Mouse (Mus musculus): ENCODE measurements around the gene Nod1.

Gene Nod1

DNA sequence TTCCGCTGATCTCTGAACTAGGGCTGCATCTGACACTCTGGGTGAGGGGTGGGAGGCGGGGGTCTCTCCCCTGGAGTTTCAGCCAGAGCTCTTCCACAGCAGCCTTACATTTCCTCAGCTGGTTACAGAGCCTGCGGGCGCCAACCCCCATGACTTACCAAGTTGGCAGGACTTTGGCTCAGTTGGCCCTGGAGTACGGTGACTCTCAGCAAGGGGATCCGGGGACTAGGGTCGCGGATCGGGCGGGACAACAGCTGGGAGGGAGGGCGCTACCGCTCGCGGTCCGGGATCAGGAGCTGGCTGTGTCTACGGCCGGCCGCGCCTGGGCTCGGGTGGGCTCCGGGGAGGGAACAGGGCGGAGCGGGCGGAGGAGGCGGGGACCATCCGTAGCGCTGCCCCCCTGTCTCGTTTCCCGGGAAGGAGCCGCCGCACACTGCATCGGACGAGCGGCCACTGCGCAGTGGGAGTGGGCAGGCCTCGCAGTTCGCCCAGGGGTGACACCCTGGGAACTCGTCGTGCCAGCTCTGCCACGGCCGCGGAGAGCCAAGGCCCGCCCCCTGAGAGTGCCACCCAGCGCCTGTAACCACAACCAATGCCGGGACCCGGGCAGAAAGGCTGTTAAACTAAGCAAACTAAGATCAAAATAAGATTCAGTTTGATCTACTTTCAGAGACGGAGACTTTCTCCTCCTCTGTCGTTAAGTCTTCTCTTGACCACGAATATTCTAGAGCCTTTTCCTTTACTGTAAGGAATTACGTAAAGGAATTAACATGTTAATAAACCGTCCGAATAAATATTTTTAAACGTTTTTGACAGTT, at the start of gene Nod1:
Gene Nod1 (minus strand): TSS at position 502 of the 818 bp plus-strand sequence.
- peak; percentile 67 to 75 for DNase-seq (ENCODE audit: low spot score in 2 of 2)

DNA sequence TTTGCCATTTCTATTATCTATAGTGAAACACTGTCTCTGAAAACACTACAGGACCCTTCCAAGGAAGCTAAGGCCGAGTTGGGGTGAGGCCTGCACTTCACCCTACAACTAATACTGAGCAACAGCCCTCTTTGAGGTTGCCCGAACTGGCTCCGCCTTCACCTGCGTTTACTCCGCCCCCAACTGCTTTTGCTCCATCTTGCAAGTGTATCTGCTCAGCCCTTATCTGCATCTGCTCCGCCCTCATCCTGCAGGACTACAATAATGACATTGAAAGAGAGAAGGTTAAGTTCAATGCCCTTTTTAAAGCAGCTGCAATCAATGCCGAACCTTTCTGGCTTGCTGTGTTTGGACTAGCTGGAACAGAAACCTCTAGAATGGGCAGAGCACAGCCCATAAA, 49.4 kb upstream of the Nod1 start:
- no peak for DNase-seq (ENCODE audit: low spot score in 2 of 2)

DNA sequence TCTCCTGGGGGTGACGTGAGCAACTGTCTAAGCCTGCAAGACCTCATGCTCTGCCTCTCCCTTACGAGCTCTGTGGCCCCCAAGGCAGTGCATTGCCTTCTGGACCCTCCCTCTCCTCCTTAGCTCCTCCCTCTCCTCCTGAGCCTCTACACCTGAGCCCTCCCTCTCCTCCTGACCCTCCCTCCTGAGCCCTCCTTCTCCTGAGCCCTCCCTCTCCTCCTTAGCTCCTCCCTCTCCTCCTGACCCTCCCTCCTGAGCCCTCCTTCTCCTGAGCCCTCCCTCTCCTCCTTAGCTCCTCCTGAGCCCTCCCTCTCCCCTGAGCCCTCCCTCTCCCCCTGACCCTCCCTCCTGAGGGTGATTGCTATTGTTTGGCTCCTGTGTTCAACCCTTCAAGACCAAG, 46.0 kb upstream of the Nod1 start:
- no peak for DNase-seq (ENCODE audit: low spot score in 2 of 2)

DNA sequence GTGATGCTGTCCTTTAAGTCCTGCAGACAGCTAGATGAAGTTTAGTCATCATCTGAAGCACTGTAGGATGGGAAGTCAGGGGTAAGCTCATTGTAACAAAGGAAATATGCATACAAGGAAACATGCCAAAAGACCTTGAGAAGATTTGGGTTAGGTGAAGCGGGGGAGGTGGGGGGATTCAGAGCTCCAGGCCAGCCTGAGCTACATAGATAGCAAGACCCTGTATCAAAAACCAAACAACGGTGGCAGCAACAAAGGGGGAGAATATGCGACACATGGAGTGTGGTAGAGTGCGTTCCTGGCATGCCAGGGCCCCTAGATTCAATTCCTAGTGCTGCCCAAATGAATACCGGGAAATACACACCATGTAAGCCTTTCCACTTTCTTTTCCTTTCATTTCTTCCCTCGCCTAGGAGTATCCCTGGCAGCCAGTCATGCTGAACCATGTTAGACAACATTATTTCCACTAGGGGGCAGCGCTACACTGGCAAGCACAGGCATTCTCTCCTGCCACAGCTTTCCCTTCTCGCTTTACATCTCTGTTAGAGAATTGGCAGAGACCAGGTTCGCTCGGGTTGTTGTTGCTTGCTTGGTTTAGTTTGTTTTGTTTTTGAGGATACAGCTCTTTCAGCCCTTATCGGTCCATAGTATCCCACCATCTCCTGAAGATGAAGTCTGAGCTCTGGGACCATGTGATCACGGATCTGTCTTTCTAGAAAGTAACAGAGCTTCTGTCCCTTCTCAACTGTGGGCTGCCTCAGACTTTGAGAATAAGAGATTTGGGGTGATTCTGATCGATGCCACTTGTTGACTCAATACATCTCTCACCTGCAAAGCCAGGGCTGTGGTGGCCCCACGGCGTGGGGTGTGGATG, 44.5 kb upstream of the Nod1 start:
- peak; percentile 40 to 42 for DNase-seq (ENCODE audit: low spot score in 2 of 2)

DNA sequence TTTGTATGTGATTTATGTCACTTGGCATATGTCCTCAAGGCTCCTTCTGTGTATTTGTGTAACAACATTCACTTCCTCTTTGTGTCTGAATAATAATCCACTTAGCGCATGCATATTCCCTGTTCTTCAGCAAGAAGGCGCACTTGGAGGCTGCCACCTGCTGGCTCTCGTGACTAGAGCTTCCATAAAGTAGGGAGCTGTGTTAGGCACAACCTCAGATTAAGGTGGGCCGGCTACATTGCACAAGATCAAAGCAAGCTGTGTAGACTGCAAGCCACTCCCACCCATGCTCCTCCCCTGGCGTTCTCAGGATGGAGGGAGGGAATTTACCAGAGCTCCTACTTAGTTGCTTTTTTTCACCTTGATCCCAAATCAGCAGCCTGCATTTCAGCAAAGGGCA, 43.8 kb upstream of the Nod1 start:
- no peak for DNase-seq (ENCODE audit: low spot score in 2 of 2)

DNA sequence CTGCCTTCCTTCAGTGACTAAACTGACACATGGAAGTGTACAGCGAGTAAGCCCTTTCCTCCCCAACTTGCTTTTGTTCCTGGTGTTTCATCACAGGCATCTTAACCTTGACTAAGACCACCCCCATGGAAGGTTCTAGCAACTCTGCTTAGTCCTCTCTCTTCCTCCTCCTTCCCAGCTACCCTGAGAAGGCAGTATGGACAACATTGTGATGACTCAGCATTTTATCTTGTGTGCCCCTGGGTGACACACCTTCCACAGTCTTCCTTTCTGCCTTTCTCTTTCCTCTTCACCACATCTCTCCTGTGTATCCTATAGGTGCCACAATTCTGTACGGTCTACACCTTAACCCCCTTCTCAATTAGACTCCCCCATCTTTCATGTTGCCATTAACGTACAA, 41.8 kb upstream of the Nod1 start:
- no peak for DNase-seq (ENCODE audit: low spot score in 2 of 2)

DNA sequence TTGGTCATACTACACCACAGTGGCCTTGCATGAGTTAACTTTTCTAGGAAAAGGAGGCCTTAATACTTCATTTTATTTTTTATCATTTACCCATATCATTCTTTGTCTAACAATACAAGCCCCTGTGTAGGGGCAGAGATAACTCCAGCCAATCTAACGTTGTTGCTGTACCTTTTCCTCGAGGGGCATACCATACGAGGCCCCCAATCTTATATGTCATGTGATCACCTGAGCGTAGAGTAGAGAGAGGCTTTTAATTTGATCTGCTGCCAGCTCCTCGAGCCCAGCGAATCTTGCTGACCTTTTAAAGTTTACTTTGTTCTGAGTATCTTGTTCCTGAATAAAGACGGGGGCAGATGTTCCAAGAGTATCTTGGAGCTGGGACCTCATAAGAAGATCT, 40.1 kb upstream of the Nod1 start:
- DNase-seq (ENCODE audit: low spot score in 2 of 2), result no peak

DNA sequence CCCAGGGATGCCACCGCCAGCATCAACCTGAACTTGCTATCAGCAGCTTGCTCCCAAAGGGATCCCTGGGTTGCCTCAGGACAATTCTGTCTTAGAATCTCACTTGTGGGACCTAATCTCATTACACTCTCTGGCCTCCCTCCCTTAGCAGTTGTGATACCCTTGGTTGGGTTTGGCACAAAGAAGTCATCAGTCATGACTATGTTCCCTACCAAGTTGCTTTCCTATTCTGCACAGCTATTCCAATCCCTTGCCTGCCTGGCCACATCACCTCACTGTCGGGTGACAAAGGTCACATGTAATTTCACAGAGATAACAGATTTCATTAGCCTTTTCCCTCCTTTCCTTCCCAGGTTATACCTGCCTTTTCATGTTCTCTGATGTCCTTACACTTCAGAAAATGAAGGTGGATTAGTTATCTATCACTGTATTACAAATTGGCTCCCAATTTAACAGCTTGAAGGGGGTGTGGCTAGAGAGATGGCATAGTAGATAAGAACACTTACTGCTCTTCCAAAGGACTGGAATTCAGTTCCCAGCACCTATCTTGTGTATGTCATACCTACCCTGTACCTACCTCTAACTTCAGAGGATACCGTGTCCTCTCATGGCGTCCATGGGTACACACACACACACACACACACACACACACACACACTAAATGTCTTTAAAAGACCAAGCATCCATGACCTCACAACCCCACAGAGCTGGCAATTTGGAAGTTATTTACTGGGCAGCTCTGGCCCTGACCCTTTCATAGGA, 38.1 kb upstream of the Nod1 start:
- DNase-seq (ENCODE audit: low spot score in 2 of 2), result no peak

DNA sequence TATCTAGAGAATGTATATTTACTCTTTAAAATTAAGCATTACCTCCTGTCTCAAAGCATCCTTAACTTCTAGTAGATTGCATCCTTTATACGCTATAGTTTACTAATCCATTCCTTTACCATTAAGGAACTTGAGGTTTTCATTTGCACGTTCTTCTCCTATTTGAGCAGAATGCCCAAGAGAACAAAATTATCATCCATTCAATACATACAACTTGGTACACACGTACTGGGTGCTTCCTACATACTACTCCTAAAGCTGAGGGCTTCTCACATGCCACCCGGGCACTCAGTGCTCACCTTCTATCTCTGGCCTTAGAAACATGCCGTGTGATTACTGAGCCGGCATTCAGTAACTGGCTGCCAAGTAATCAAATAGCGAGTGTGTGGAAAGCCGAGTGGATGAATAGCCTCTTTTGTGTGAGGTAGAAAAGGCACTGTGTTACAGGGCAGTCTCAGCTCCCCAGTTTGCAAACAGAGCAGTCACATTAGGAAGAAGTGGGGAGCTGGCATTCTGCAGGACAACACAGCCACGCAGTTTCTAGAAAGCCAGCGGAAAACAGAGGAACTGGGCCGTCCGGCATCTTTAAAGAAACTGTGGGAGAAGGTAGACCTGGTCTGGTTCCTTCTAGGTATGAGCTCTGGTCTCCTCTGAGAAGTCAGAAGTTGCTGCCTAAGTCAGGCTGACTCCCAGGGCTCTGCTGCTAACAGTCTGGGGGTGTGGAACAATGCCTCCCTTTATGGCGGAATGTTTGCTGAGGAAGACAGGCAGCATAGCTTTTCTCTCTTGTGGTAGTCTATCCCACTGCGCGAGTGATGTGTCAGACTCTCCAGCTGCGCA, 37.2 kb upstream of the Nod1 start:
- DNase-seq (ENCODE audit: low spot score in 2 of 2), result no peak

DNA sequence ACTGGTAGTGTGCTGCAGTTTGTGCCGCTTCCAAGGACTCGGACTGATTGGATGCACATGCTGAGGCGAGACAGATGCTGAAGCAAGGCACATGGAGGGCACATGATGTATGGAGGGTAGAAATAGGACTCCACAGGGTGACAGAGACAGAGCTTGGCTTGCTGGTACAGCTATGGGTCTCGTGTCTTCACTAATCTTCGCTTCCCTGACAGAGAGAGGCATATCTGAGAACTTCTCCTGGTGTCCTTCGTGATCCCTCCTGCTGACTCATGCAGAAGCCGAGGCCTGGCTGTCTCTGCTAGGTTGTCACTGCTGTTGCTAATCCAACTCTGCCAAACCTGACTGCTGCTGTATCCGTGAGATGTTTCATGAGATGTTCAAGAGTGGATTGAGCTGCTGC, 36.0 kb upstream of the Nod1 start:
- no peak for DNase-seq (ENCODE audit: low spot score in 2 of 2)

DNA sequence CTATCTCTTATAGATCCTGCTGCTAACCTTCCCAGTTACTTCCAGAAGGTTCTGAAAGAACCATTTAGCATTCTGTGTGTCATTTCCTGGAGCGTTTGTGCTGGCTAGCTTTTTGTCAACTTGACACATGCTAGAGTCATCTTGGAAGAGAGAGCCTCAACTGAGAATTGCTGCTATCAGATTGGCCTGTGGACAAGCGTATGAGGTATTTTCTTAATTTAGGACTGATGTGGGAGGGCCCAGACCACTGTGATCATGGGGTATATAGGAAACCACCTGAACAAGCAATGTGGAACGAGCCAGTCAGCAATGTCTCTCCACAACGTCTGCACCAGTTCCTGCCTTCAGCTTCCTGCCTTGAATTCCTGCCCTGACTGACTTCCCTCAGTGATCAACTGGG, 31.1 kb upstream of the Nod1 start:
- DNase-seq (ENCODE audit: low spot score in 2 of 2), result no peak

DNA sequence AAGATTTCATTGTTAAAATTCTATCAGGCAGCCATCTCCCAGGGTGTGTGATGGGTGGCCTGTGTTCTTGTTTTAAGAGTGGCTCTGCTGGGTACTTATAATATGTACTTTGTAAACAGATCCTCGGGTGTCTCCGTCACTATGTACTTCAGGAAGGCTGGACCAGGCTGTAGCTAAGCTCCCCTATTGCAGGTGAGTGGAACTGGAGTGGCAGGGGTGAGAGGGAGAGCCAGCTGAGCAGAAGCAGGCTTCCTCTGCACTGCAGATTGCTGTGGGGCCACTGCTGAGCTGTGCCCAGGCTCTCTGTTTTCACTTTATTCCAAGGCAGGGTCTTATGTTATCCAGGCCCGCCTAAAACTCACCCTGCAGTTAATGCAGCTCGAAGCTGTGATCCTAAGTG, 30.0 kb upstream of the Nod1 start:
- no peak for DNase-seq (ENCODE audit: low spot score in 2 of 2)

DNA sequence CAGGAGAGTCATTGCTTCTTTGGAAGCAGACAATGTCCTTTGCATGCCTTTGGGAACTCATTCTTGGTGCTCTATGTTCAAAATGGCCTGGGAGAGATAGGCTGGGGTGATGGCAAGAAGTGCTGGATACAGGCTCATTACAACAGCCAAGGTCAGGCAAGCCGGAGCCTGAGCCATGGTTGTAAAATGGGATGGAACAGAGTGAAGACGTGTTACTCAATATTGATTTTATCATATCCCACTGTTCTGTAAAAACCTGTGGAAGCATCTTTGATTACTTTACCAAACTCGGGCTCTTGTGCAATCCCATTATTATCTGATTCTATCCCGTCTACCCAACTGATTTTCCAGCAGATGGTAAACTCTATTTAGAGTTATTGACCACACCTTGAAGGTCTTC, 28.9 kb upstream of the Nod1 start:
- no peak for DNase-seq (ENCODE audit: low spot score in 2 of 2)

DNA sequence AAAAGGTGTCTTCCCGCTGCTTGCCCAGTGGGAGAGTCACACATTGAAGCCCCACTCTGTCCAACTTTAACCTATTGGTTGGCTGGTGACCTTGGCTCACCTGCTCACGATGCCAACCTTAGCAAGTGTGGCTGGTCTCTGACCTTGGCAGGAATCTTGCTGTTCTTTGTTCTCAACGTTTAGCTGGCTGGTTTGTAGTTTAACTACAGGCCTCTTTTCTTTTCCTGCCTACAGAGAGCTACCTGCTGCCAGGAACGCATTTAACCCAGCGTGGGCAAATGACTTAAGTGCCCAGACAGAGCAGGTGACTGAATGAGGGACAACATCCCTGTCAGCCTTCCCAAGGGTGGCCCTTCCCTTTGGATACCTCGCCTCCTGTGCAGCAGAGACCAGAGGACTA, 25.3 kb upstream of the Nod1 start:
- DNase-seq (ENCODE audit: low spot score in 2 of 2), result no peak

DNA sequence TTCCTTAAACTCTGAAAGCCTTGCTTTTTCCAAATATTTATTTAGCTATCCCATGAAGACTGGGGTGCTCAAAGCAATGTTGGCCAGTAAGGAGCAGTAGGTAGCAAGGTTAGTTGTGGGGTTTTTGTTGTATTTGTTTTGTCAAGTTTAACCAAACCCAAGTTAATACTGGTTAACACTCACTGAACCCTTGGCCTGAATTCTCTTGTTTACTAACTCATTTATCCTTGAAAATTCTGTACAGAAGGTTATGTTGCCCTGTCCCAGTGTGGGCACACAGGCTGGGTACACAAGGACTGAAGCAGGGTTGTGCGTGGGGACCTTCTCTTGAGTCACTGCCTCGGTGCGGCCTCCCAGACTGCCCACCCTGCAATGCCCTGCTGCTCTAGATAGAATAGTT, 23.9 kb upstream of the Nod1 start:
- DNase-seq (ENCODE audit: low spot score in 2 of 2), result no peak

DNA sequence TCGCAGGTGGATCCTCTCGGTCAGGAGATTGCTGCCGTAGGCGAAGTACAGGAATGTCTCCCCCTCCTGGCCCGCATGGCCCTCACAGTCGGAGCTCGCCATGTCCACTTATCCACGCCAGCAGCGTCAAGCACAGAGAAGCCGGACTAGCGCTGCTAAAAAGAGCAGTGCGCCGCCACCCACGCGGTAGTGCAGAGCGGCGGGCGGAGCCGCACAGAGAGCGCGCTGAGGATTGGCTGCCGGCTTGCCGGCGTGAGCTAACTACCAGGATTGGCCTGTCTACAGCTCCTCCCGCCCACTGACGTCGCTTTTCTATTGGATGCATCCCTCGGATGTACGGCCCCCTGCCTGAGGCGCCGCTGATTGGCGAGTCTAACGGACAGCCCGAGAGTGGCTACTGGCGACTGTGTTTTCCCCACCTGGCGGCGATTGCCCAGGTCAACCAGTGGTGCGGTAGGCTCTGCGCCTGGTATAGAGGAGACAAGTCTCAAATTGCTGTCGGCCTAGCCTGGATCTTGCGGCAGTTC, 20.4 kb upstream of the Nod1 start, which contains the start of gene Ggct:
Gene Ggct (minus strand): TSS at position 217 of the 527 bp plus-strand sequence.
- DNase-seq (ENCODE audit: low spot score in 2 of 2), result peak; percentile 94 to 95

DNA sequence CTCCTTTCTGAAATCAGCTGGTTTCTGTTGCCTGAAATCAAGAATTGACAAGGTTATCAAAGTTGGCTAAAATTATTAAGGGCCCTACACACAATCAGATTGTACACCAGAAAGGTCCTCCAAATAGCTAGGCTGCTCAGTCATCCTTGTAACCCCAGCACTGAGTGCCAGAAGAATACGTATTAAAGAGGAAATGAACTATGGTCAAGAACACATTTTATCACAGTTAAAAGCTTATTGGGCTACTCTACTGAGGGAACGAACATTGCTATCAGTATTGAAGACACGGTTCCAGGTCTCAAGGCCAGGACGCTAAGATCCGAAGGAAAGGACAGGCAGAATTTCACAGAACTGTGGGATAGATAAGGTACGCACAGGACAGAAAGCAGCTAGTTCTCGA, 19.7 kb upstream of the Nod1 start:
- no peak for DNase-seq (ENCODE audit: low spot score in 2 of 2)

DNA sequence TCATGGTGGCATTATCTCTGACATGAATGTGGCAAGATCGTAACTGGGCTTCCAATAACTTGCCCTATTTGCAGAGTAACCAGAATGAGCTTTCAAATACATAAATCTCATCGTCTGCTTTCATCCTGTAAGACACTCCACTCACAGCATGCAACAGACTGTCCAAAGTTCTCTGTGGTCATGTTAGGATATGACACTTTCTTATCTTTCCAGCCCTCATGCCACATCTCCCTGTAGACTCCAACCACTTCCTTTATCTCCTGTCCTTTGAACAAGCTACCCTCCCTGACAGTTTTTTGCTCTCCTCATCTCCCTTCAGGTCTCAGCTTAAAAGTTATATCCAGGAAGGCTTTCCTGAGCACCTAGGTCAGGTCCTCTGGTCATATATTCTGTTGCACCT, 18.8 kb upstream of the Nod1 start:
- DNase-seq (ENCODE audit: low spot score in 2 of 2), result peak in 1 of 2 experiments; percentile 26

DNA sequence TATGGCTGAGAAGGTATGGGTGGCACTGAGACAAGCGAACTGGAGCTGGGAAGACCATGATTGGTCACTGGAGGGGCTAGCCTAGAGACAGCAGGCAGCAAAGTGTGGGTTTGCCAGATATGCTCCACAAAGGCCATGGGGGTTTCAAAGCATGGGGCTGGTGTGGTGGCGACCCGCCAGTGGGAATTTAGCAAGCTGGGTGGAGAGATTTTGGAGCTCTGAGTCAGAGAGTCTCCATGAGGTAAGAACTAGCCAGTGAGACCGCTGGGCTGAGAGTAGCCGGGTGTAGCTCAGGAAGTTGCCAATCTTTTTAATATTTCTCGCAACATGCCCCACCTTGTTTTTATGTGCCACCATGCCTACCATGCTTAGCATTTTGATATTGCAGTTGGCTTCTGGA, 15.7 kb upstream of the Nod1 start:
- DNase-seq (ENCODE audit: low spot score in 2 of 2), result no peak

DNA sequence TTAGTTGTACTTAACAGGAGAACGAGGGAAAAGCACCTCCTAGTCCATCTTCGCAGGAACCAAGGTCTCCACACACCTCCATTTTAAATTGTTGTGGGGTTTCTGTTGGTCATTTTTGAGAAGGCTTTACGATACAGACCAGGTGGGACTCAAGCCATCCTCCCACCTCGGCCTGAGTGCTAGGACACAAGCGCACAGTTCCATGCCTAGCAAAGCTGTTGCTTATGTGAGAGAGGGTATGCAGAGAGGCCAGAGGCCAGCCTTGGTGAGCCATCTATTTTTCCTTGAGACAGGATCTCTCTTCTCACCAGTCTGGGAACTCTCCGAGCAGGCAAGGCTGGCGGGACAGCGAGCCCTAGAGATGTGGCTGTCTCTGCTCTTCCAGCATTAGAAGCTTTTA, 11.7 kb upstream of the Nod1 start:
- no peak for DNase-seq (ENCODE audit: low spot score in 2 of 2)

DNA sequence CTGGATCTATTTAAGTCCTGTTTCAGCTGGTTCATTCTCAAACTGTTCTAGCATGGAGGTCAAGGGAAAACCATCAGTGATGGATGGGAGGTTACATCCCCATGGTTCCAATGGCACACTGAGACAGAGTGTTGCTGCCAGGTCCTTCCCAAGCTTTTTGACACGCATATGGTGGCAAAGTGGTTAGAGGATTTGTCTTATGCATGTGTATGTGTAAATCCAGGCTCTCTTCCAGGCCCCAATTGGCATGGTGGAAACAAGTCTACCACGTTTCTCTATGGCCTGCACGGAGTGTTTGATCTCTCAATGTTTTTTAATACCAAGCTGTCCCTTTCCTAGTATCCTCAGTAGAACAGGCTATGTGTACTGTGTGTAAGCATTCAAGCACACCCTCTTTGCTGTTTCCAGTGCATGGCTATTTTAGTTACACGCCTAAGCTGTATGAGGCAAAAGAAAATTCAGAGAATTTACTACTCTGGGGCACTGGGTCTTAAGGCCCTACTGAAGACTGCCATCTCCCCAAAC, 11.2 kb upstream of the Nod1 start:
- no peak for DNase-seq (ENCODE audit: low spot score in 2 of 2)
